Mouse (Mus musculus) adrenal gland, postnatal 4 days (tissue): ENCODE results near the gene Cep85l. TPM values are rescaled to one million over a fixed set of nuclear protein-coding genes. Genes with fewer than 3 reads are reported as not detected.

Source experiments
- DNase-seq, 2 experiments: peaks; one replicate each; pipeline ENCODE4 v3.0.0; 2021 to 2022; ENCODE audit warnings: low spot score in 2 of 2, mixed read lengths in 2 of 2
- total RNA-seq, 2 experiments: library from RNA; stranded (reverse); gene quantifications; 2 replicates each; pipeline ENCODE4 v1.2.3; 2021

The Cep85l gene
- total RNA-seq, 2 experiments from 2014 or later: 17.5 to 17.7 TPM

GRCm38 (mm10) chr10:53397846-53398539, 18.2 kb upstream of the Cep85l start:
- no peak for DNase-seq

- DNase-seq: no peak
Measured at GRCm38 (mm10) chr10:53394923-53395629, 15.3 kb upstream of the Cep85l start.

GRCm38 (mm10) chr10:53388227-53388920, 8.6 kb upstream of the Cep85l start:
- no peak for DNase-seq

GRCm38 (mm10) chr10:53385438-53385837, 5.7 kb upstream of the Cep85l start:
- no peak for DNase-seq

GRCm38 (mm10) chr10:53384896-53385295, 5.1 kb upstream of the Cep85l start:
- no peak for DNase-seq

GRCm38 (mm10) chr10:53382696-53383365, 3.1 kb upstream of the Cep85l start:
- no peak for DNase-seq

- DNase-seq: peak in 1 of 2 experiments; percentile 7
Measured at GRCm38 (mm10) chr10:53378981-53379708, 602 bp downstream of the Cep85l start.

- DNase-seq: no peak
Measured at GRCm38 (mm10) chr10:53378296-53378695, 1.5 kb downstream of the Cep85l start.

GRCm38 (mm10) chr10:53377096-53377495, 2.7 kb downstream of the Cep85l start:
- no peak for DNase-seq

GRCm38 (mm10) chr10:53373885-53374578, 5.7 kb downstream of the Cep85l start:
- DNase-seq: no peak

- DNase-seq: no peak
Measured at GRCm38 (mm10) chr10:53367265-53367664, 12.5 kb downstream of the Cep85l start.

GRCm38 (mm10) chr10:53364311-53364710, 15.4 kb downstream of the Cep85l start:
- no peak for DNase-seq

GRCm38 (mm10) chr10:53359016-53359415, 20.7 kb downstream of the Cep85l start:
- DNase-seq: no peak

- DNase-seq: no peak
Measured at GRCm38 (mm10) chr10:53353665-53354064, 26.1 kb downstream of the Cep85l start.

- no peak for DNase-seq
Measured at GRCm38 (mm10) chr10:53349254-53349653, 30.5 kb downstream of the Cep85l start.

- no peak for DNase-seq
Measured at GRCm38 (mm10) chr10:53347787-53348755, 31.7 kb downstream of the Cep85l start.

- no peak for DNase-seq
Measured at GRCm38 (mm10) chr10:53346916-53347315, 32.8 kb downstream of the Cep85l start.

- no peak for DNase-seq
Measured at GRCm38 (mm10) chr10:53346506-53346905, 33.2 kb downstream of the Cep85l start.

GRCm38 (mm10) chr10:53345508-53345907, 34.2 kb downstream of the Cep85l start:
- no peak for DNase-seq
